Mouse (Mus musculus) forebrain, embryonic 11.5 days (tissue): Measurements from ENCODE around the gene Plcg2. TPM values are rescaled to one million over a fixed set of nuclear protein-coding genes. Genes with fewer than 3 reads are reported as not detected.

Experiments used
- ATAC-seq: fragments of 200-750 bp; cut with Nextera tagmentation; replicated peaks from 2 replicates; pipeline ENCODE4 v1.8.0; 2017; ENCODE audit warnings: moderate TSS enrichment; ENCODE audit not compliant: low FRiP score
- DNase-seq: peaks from one replicate; pipeline ENCODE4 v3.0.0-alpha.2; 2017; ENCODE audit warnings: low spot score
- H3K27ac ChIP-seq: fragments of 300-500 bp; sonication (generic); 2 replicates; pipeline ENCODE4 v1.5.1; 2014; ENCODE audit warnings: low read depth, low read length
- H3K27me3 ChIP-seq: fragments of 300-500 bp; sonication (generic); 2 replicates; pipeline ENCODE4 v1.6.1; 2014; ENCODE audit warnings: mild to moderate bottlenecking, low read length, mixed read lengths; ENCODE audit not compliant: control insufficient read depth, insufficient read depth
- H3K36me3 ChIP-seq: fragments of 300-500 bp; sonication (generic); 2 replicates; pipeline ENCODE4 v1.6.1; 2014; ENCODE audit warnings: mild to moderate bottlenecking, low read length, moderate library complexity, mixed read lengths; ENCODE audit not compliant: control insufficient read depth, insufficient read depth
- H3K4me1 ChIP-seq: fragments of 300-500 bp; sonication (generic); replicated peaks from 2 replicates; pipeline ENCODE4 v1.6.1; 2014; ENCODE audit warnings: low read length, mixed read lengths; ENCODE audit not compliant: control insufficient read depth, insufficient read depth
- H3K4me2 ChIP-seq: fragments of 300-500 bp; sonication (generic); 2 replicates; pipeline ENCODE4 v1.6.1; 2014; ENCODE audit warnings: low read depth, mild to moderate bottlenecking, low read length, moderate library complexity, mixed read lengths; ENCODE audit not compliant: severe bottlenecking
- H3K4me3 ChIP-seq: fragments of 300-500 bp; sonication (generic); 2 replicates; pipeline ENCODE4 v1.5.1; 2014; ENCODE audit warnings: low read depth, low read length
- H3K9ac ChIP-seq: fragments of 300-500 bp; sonication (generic); 2 replicates; pipeline ENCODE4 v1.6.1; 2014; ENCODE audit warnings: low read length
- H3K9me3 ChIP-seq: fragments of 300-500 bp; sonication (generic); 2 replicates; pipeline ENCODE4 v1.6.1; 2016; ENCODE audit warnings: low read length, mixed read lengths; ENCODE audit not compliant: control insufficient read depth
- WGBS: fragments of 180-500 bp; shearing (Covaris S2); extraction: QIAGEN DNeasy Blood & Tissue Kit; methylation state at CpG from one replicate; pipeline ENCODE4 v1.1.7; 2014; 5-methylcytosine and 5-hydroxymethylcytosine counted together
- polyA plus RNA-seq: library from polyadenylated mRNA; unstranded; fragments of >200 nt; fragmentation: Nextera tagmentation; extraction: Ambion mirVana; gene quantifications from 2 replicates; pipeline ENCODE4 v1.2.1, GENCODE M21; 2014

The Plcg2 gene
- polyA plus RNA-seq, 1 experiment from 2014 or later: 2.0 TPM

- Histone ChIP-seq H3K4me2 (no peak overlapping the region), H3K36me3 (no peaks in the 10 kb centered on the region), H3K27ac (no peak overlapping the region), H3K9ac (no peak overlapping the region), H3K27me3 (no peaks in the 10 kb centered on the region), H3K4me1 (no peaks in the 10 kb centered on the region), H3K9me3 (no peaks in the 10 kb centered on the region), H3K4me3 (no peak overlapping the region)
- WGBS: 37% methylated on average over 11 of the region's 11 CpGs
- DNase-seq (no peak), ATAC-seq (no peak)
Observed at GRCm38 (mm10) chr8:117670461-117670860, 172.4 kb downstream of the Plcg2 start.

- Histone ChIP-seq H3K27ac (no peak overlapping the region), H3K4me2 (no peak overlapping the region), H3K4me1 (no peaks in the 10 kb centered on the region), H3K9ac (no peak overlapping the region), H3K4me3 (no peak overlapping the region), H3K9me3 (no peaks in the 10 kb centered on the region), H3K27me3 (no peaks in the 10 kb centered on the region), H3K36me3 (no peaks in the 10 kb centered on the region)
- ATAC-seq (no peak), DNase-seq (no peak)
- 81% methylated on average over 3 of the region's 3 CpGs for WGBS
Observed at GRCm38 (mm10) chr8:117672558-117672957, 174.5 kb downstream of the Plcg2 start.

GRCm38 (mm10) chr8:117673430-117673830, 175.3 kb downstream of the Plcg2 start, which contains the start of gene Sdr42e1:
Gene Sdr42e1 (minus strand): TSS chr8:117673689.
- Histone ChIP-seq H3K9me3 (no peaks in the 10 kb centered on the region), H3K27ac (no peak within 1 kb of the TSS), H3K36me3 (no peaks in the 10 kb centered on the region), H3K4me1 (no peaks in the 10 kb centered on the region), H3K27me3 (no peaks in the 10 kb centered on the region), H3K9ac (0 out of 2 replicates have a peak within 1 kb of the TSS, but pooled peaks have one; percentile 33), H3K4me2 (peak within 1 kb of the TSS; percentile 49), H3K4me3 (peak within 1 kb of the TSS; percentile 33)
- no peak for ATAC-seq
- 19% methylated on average over 17 of the region's 17 CpGs for WGBS
- peak; percentile 68 for DNase-seq

- no peak for ATAC-seq
- Histone ChIP-seq H3K27ac (no peak overlapping the region), H3K4me1 (no peaks in the 10 kb centered on the region), H3K4me3 (no peak overlapping the region), H3K9ac (no peak overlapping the region), H3K9me3 (no peaks in the 10 kb centered on the region), H3K27me3 (no peaks in the 10 kb centered on the region), H3K4me2 (no peak overlapping the region), H3K36me3 (no peaks in the 10 kb centered on the region)
- WGBS: 83% methylated on average over 5 of the region's 5 CpGs
- no peak for DNase-seq
Observed at GRCm38 (mm10) chr8:117675171-117675570, 177.1 kb downstream of the Plcg2 start.

- no peak for ATAC-seq
Observed at GRCm38 (mm10) chr8:117676460-117676859, 178.4 kb downstream of the Plcg2 start.

GRCm38 (mm10) chr8:117677011-117677410, 178.9 kb downstream of the Plcg2 start:
- H3K4me2 ChIP-seq: no peak overlapping the region
- no peak for ATAC-seq
- 86% methylated on average over 8 of the region's 8 CpGs for WGBS
- H3K27ac ChIP-seq: no peak overlapping the region
- no peaks in the 10 kb centered on the region for H3K9me3 ChIP-seq
- no peaks in the 10 kb centered on the region for H3K27me3 ChIP-seq
- no peaks in the 10 kb centered on the region for H3K36me3 ChIP-seq
- no peaks in the 10 kb centered on the region for H3K4me1 ChIP-seq
- no peak for DNase-seq
- no peak overlapping the region for H3K4me3 ChIP-seq
- no peak overlapping the region for H3K9ac ChIP-seq

More at GRCm38 (mm10) chr8:117676460-117676859, 178.4 kb downstream of the Plcg2 start:
- Histone ChIP-seq H3K36me3 (no peaks in the 10 kb centered on the region), H3K4me1 (no peaks in the 10 kb centered on the region), H3K9ac (no peak overlapping the region), H3K4me2 (no peak overlapping the region), H3K4me3 (no peak overlapping the region), H3K27me3 (no peaks in the 10 kb centered on the region), H3K9me3 (no peaks in the 10 kb centered on the region), H3K27ac (no peak overlapping the region)
- no peak for DNase-seq
- 76% methylated on average over 9 of the region's 9 CpGs for WGBS

GRCm38 (mm10) chr8:117678650-117679049, 180.6 kb downstream of the Plcg2 start:
- H3K4me3 ChIP-seq: no peak overlapping the region
- no peak overlapping the region for H3K27ac ChIP-seq
- no peak overlapping the region for H3K9ac ChIP-seq
- ATAC-seq (no peak), DNase-seq (no peak)
- no peaks in the 10 kb centered on the region for H3K27me3 ChIP-seq
- H3K36me3 ChIP-seq: no peaks in the 10 kb centered on the region
- no peak overlapping the region for H3K4me2 ChIP-seq
- WGBS: 84% methylated on average over 4 of the region's 4 CpGs
- no peaks in the 10 kb centered on the region for H3K4me1 ChIP-seq
- H3K9me3 ChIP-seq: no peaks in the 10 kb centered on the region

GRCm38 (mm10) chr8:117683925-117684472, 185.9 kb downstream of the Plcg2 start:
- H3K4me3 ChIP-seq: no peak overlapping the region
- no peaks in the 10 kb centered on the region for H3K4me1 ChIP-seq
- no peaks in the 10 kb centered on the region for H3K36me3 ChIP-seq
- H3K9ac ChIP-seq: no peak overlapping the region
- no peak for DNase-seq
- no peak overlapping the region for H3K4me2 ChIP-seq
- H3K27ac ChIP-seq: no peak overlapping the region
- no peak for ATAC-seq
- H3K27me3 ChIP-seq: no peaks in the 10 kb centered on the region
- no peaks in the 10 kb centered on the region for H3K9me3 ChIP-seq
- 91% methylated on average over 10 of the region's 10 CpGs for WGBS

GRCm38 (mm10) chr8:117684504-117684903, 186.4 kb downstream of the Plcg2 start:
- Histone ChIP-seq H3K9me3 (no peaks in the 10 kb centered on the region), H3K36me3 (no peaks in the 10 kb centered on the region), H3K9ac (no peak overlapping the region), H3K27me3 (no peaks in the 10 kb centered on the region), H3K4me2 (no peak overlapping the region), H3K4me3 (no peak overlapping the region), H3K4me1 (no peaks in the 10 kb centered on the region), H3K27ac (no peak overlapping the region)
- DNase-seq (no peak), ATAC-seq (no peak)
- 81% methylated on average over 11 of the region's 11 CpGs for WGBS
